Mouse (Mus musculus): ENCODE measurements around the gene Myzap.

Gene Myzap

GRCm38 (mm10) chr9:71599861-71600260 lies 7.7 kb upstream of the Myzap start:
- no peak for DNase-seq (ENCODE audit: low spot score)

GRCm38 (mm10) chr9:71596888-71597287 lies 4.7 kb upstream of the Myzap start:
- DNase-seq (ENCODE audit: low spot score) = no peak

- DNase-seq (ENCODE audit: low spot score) = no peak
Observed at GRCm38 (mm10) chr9:71592577-71593285, 571 bp upstream of the Myzap start.

GRCm38 (mm10) chr9:71591106-71591505 lies 1.1 kb downstream of the Myzap start:
- no peak for DNase-seq (ENCODE audit: low spot score)

GRCm38 (mm10) chr9:71589771-71590170 lies 2.4 kb downstream of the Myzap start:
- DNase-seq (ENCODE audit: low spot score) = no peak

- no peak for DNase-seq (ENCODE audit: low spot score)
Observed at GRCm38 (mm10) chr9:71588930-71589592, 3.1 kb downstream of the Myzap start.

GRCm38 (mm10) chr9:71586408-71586807 lies 5.8 kb downstream of the Myzap start:
- DNase-seq (ENCODE audit: low spot score) = no peak

GRCm38 (mm10) chr9:71582771-71583170 lies 9.4 kb downstream of the Myzap start:
- DNase-seq (ENCODE audit: low spot score) = no peak

- DNase-seq (ENCODE audit: low spot score) = no peak
Observed at GRCm38 (mm10) chr9:71578896-71579564, 13.1 kb downstream of the Myzap start.

GRCm38 (mm10) chr9:71574440-71574839 lies 17.7 kb downstream of the Myzap start:
- no peak for DNase-seq (ENCODE audit: low spot score)

- no peak for DNase-seq (ENCODE audit: low spot score)
Observed at GRCm38 (mm10) chr9:71573771-71574340, 18.3 kb downstream of the Myzap start.

GRCm38 (mm10) chr9:71571150-71571633 lies 21.0 kb downstream of the Myzap start:
- no peak for DNase-seq (ENCODE audit: low spot score)

- DNase-seq (ENCODE audit: low spot score) = no peak
Observed at GRCm38 (mm10) chr9:71570170-71570569, 22.0 kb downstream of the Myzap start.

- DNase-seq (ENCODE audit: low spot score) = no peak
Observed at GRCm38 (mm10) chr9:71568323-71568942, 23.7 kb downstream of the Myzap start.

- no peak for DNase-seq (ENCODE audit: low spot score)
Observed at GRCm38 (mm10) chr9:71567391-71567790, 24.8 kb downstream of the Myzap start.

- no peak for DNase-seq (ENCODE audit: low spot score)
Observed at GRCm38 (mm10) chr9:71566763-71567162, 25.4 kb downstream of the Myzap start.

GRCm38 (mm10) chr9:71557737-71558136 lies 34.4 kb downstream of the Myzap start:
- no peak for DNase-seq (ENCODE audit: low spot score)

GRCm38 (mm10) chr9:71554001-71554400 lies 38.2 kb downstream of the Myzap start:
- no peak for DNase-seq (ENCODE audit: low spot score)

- no peak for DNase-seq (ENCODE audit: low spot score)
Observed at GRCm38 (mm10) chr9:71550176-71550575, 42.0 kb downstream of the Myzap start.

GRCm38 (mm10) chr9:71547704-71548275 lies 44.4 kb downstream of the Myzap start:
- no peak for DNase-seq (ENCODE audit: low spot score)

GRCm38 (mm10) chr9:71544831-71545230 lies 47.3 kb downstream of the Myzap start:
- DNase-seq (ENCODE audit: low spot score) = no peak
